Mouse (Mus musculus) heart, embryonic 16.5 days (tissue): Measurements from ENCODE around the gene Abcb9. TPM values are rescaled to one million over a fixed set of nuclear protein-coding genes. Genes with fewer than 3 reads are reported as not detected.
"Not testable (repeated sequence)": the region's sequence is repeated elsewhere in the genome, so short reads cannot be mapped to it uniquely, and the experiment has no call there.

Experiments
- ATAC-seq: fragments of 200-750 bp; cut with Nextera tagmentation; replicated peaks from 2 replicates; pipeline ENCODE4 v1.8.0; 2017; ENCODE audit warnings: moderate number of reproducible peaks; ENCODE audit not compliant: insufficient read depth, low FRiP score; ENCODE audit errors: extremely low read depth
- H3K27ac ChIP-seq: fragments of 300-500 bp; sonication (generic); 2 replicates; pipeline ENCODE4 v1.5.1; 2014; ENCODE audit warnings: mild to moderate bottlenecking, low read length, control low read depth, moderate library complexity
- H3K27me3 ChIP-seq: fragments of 300-500 bp; sonication (generic); 2 replicates; pipeline ENCODE4 v1.6.1; 2014; ENCODE audit warnings: low read length, mixed read lengths; ENCODE audit not compliant: control insufficient read depth, insufficient read depth
- H3K36me3 ChIP-seq: fragments of 300-500 bp; sonication (generic); 2 replicates; pipeline ENCODE4 v1.6.1; 2014; ENCODE audit not compliant: control insufficient read depth, insufficient read depth
- H3K4me1 ChIP-seq: fragments of 300-500 bp; sonication (generic); 2 replicates; pipeline ENCODE4 v1.6.1; 2014; ENCODE audit warnings: low read length, mixed read lengths; ENCODE audit not compliant: control insufficient read depth, insufficient read depth
- H3K4me2 ChIP-seq: fragments of 300-500 bp; sonication (generic); 2 replicates; pipeline ENCODE4 v1.6.1; 2014; ENCODE audit warnings: low read depth, mild to moderate bottlenecking, control low read depth, low read length
- H3K4me3 ChIP-seq: fragments of 300-500 bp; sonication (generic); 2 replicates; pipeline ENCODE4 v1.5.1; 2014; ENCODE audit warnings: mild to moderate bottlenecking, control low read depth, low read length
- H3K9ac ChIP-seq: fragments of 300-500 bp; sonication (generic); 2 replicates; pipeline ENCODE4 v1.6.1; 2014; ENCODE audit warnings: low read length, control low read depth
- H3K9me3 ChIP-seq: fragments of 300-500 bp; sonication (generic); replicated peaks from 2 replicates; pipeline ENCODE4 v1.6.1; 2016; ENCODE audit warnings: low read length; ENCODE audit not compliant: control insufficient read depth
- WGBS: fragments of 180-500 bp; shearing (Covaris S2); extraction: QIAGEN DNeasy Blood & Tissue Kit; methylation state at CpG from one replicate; pipeline ENCODE4 v1.1.7; 2014; 5-methylcytosine and 5-hydroxymethylcytosine counted together
- polyA plus RNA-seq: library from polyadenylated mRNA; unstranded; fragments of >200 nt; fragmentation: Nextera tagmentation; extraction: Ambion mirVana; gene quantifications from 2 replicates; pipeline ENCODE4 v1.2.1, GENCODE M21; 2015

The Abcb9 gene
- polyA plus RNA-seq, 1 experiment from 2014 or later, result 7.2 TPM

GRCm38 (mm10) chr5:124056956-124057355 is 38.6 kb downstream of the Abcb9 start:
- 69% methylated on average over 4 of the region's 4 CpGs for WGBS
- H3K9me3 ChIP-seq, result no peaks in the 10 kb centered on the region; the same call in 1 of the 2 replicates
- ATAC-seq, result no peak
- no peak overlapping the region for H3K4me3 ChIP-seq
- H3K4me2 ChIP-seq, result no peak overlapping the region
- no peaks in the 10 kb centered on the region for H3K27me3 ChIP-seq
- H3K36me3 ChIP-seq, result no peaks in the 10 kb centered on the region
- H3K27ac ChIP-seq, result no peak overlapping the region
- H3K9ac ChIP-seq, result no peak overlapping the region
- no peaks in the 10 kb centered on the region for H3K4me1 ChIP-seq

- H3K4me3 ChIP-seq, result no peak overlapping the region
- no peaks in the 10 kb centered on the region for H3K4me1 ChIP-seq
- no peak overlapping the region for H3K27ac ChIP-seq
- H3K9ac ChIP-seq, result no peak overlapping the region
- H3K4me2 ChIP-seq, result no peak overlapping the region
- no peaks in the 10 kb centered on the region for H3K36me3 ChIP-seq
- ATAC-seq, result no peak
- 100% methylated on average over 1 of the region's 1 CpGs for WGBS
- H3K27me3 ChIP-seq, result no peaks in the 10 kb centered on the region
- no peaks in the 10 kb centered on the region; the same call in 1 of the 2 replicates for H3K9me3 ChIP-seq
Measured at GRCm38 (mm10) chr5:124056219-124056618, 39.4 kb downstream of the Abcb9 start.

DNA sequence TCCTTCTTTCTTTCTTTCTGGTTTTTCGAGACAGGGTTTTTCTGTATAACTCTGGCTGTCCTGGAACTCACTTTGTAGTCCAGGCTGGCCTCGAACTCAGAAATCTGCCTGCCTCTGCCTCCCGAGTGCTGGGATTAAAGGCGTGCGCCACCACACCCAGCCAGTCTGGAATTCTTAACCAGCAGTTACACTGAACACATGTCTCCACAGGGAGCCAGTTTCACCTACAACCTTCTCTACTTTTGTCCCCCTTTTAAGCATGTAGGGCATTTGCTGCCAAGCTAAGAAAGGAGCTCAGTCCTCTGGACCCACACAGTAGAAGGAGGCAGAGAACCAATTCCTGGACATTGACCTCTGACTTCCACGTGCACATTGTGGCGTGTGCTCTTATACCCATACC is 43.0 kb downstream of the Abcb9 start:
- not testable (repeated sequence) for H3K36me3 ChIP-seq, H3K4me2 ChIP-seq, ATAC-seq, H3K27ac ChIP-seq, H3K9me3 ChIP-seq, H3K4me3 ChIP-seq, H3K9ac ChIP-seq, H3K27me3 ChIP-seq
- peaks cover 19% of the 10 kb centered on the region for H3K4me1 ChIP-seq
- WGBS, result 87% methylated on average over 7 of the region's 7 CpGs

DNA sequence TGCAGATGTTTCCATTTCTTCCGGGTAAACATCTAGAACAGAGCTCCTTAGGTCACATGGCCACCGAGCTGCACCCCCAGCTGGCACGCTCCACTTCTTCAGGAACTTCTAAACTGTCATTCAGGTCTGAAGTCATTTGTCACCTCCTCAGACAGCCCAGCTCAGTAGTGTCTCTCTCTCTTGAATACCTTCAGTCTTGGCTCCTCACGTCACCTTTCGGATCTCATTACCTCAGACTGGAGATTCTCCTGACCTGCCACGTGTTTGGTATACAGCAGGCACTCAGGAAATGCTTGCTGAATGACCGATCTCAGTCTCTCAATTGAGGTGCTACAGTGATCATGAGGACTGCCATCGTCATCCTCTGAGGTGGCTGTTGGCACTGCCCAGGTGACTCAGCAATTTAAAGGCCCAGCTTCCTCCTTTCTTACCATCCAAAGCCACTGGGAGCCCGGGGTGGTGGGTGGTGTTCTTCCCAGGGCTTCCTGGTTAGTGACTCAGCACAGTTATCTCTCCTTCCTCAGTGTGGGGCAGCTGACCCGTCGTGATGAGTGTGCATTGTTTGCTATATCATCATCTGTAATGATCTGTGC is 43.6 kb downstream of the Abcb9 start:
- Histone ChIP-seq H3K36me3 (no peaks in the 10 kb centered on the region), H3K27ac (peak overlapping the region; percentile 37; the same call in 1 of the 2 replicates), H3K27me3 (no peaks in the 10 kb centered on the region), H3K4me1 (peaks cover 26% of the 10 kb centered on the region), H3K9ac (no peak overlapping the region), H3K9me3 (no peaks in the 10 kb centered on the region; the same call in 1 of the 2 replicates), H3K4me3 (no peak overlapping the region), H3K4me2 (no peak overlapping the region)
- 53% methylated on average over 11 of the region's 11 CpGs for WGBS
- ATAC-seq, result no peak

GRCm38 (mm10) chr5:124050095-124051050 is 45.2 kb downstream of the Abcb9 start:
- no peaks in the 10 kb centered on the region for H3K9me3 ChIP-seq
- H3K4me1 ChIP-seq, result peaks cover 31% of the 10 kb centered on the region
- ATAC-seq, result peak; percentile 53
- H3K36me3 ChIP-seq, result no peaks in the 10 kb centered on the region
- no peak overlapping the region for H3K4me3 ChIP-seq
- no peaks in the 10 kb centered on the region for H3K27me3 ChIP-seq
- WGBS, result 28% methylated on average over 14 of the region's 14 CpGs
- peak overlapping the region; percentile 78 for H3K27ac ChIP-seq
- H3K9ac ChIP-seq, result peak overlapping the region; percentile 56
- peak overlapping the region; percentile 3; the same call in 1 of the 2 replicates for H3K4me2 ChIP-seq

GRCm38 (mm10) chr5:124049249-124050045 is 46.2 kb downstream of the Abcb9 start:
- Histone ChIP-seq H3K4me1 (peaks cover 31% of the 10 kb centered on the region), H3K27me3 (no peaks in the 10 kb centered on the region), H3K9me3 (no peaks in the 10 kb centered on the region), H3K4me3 (no peak overlapping the region), H3K9ac (peak overlapping the region; percentile 56), H3K4me2 (no peak overlapping the region; the same call in 1 of the 2 replicates), H3K36me3 (no peaks in the 10 kb centered on the region), H3K27ac (peak overlapping the region; percentile 78)
- no peak for ATAC-seq
- WGBS, result 45% methylated on average over 15 of the region's 15 CpGs

- H3K9me3 ChIP-seq, result no peaks in the 10 kb centered on the region
- no peaks in the 10 kb centered on the region for H3K36me3 ChIP-seq
- peak overlapping the region; percentile 21; the same call in 1 of the 2 replicates for H3K27ac ChIP-seq
- 56% methylated on average over 7 of the region's 7 CpGs for WGBS
- no peak overlapping the region for H3K4me2 ChIP-seq
- ATAC-seq, result no peak
- peak overlapping the region; percentile 46 for H3K9ac ChIP-seq
- no peak overlapping the region for H3K4me3 ChIP-seq
- no peaks in the 10 kb centered on the region for H3K27me3 ChIP-seq
- peaks cover 33% of the 10 kb centered on the region for H3K4me1 ChIP-seq
Measured at GRCm38 (mm10) chr5:124046741-124047401, 48.7 kb downstream of the Abcb9 start.

GRCm38 (mm10) chr5:124045453-124046010 is 50.1 kb downstream of the Abcb9 start:
- Histone ChIP-seq H3K9ac (no peak overlapping the region), H3K4me3 (no peak overlapping the region), H3K27ac (no peak overlapping the region), H3K36me3 (no peaks in the 10 kb centered on the region), H3K4me1 (peaks cover 32% of the 10 kb centered on the region), H3K4me2 (no peak overlapping the region), H3K9me3 (no peaks in the 10 kb centered on the region), H3K27me3 (no peaks in the 10 kb centered on the region)
- ATAC-seq, result no peak
- 38% methylated on average over 11 of the region's 11 CpGs for WGBS
